Mouse (Mus musculus) stomach, postnatal 0 days (tissue): ENCODE measurements around the gene Nmt1.

ENCODE experiments used
- CTCF ChIP-seq: IDR thresholded peaks from 2 replicates; pipeline ENCODE4 v1.5.1; 2016; ENCODE audit warnings: antibody characterized with exemption, low read depth, mild to moderate bottlenecking, moderate library complexity
- EP300 ChIP-seq: optimal IDR thresholded peaks from 2 replicates; pipeline ENCODE3; 2016; ENCODE audit warnings: antibody characterized with exemption

DNA sequence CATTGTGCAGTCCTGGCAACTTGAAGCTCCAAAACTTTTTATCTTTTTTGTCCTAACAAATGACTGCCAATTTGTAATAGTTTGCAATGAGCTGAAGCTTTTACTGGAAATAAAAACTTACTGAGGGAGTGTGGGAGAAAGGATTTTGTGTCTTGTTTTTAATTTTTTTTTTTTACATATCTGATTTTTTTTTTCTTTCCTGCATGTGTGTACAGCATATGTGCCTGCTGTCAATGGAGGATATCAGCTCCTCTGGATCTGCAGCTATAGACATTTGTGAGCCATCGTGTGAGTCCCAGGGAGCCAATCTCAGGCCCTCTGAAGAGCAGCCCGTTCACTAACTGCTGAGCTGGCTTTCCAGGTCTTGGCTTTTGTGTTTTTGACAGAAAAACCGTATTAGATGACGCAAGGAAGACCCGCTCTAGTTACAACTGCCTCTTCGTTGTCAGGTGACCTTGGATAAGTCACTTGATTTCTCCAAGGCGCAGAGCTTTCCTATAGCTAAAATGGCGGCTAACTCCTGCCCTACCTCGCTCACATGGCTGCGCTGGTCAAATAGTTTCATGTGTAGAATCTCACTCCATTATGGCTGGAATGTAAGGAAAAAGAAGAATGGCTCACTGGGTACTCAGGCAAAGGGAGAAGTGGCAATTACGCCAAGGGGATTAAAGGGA lies 86.4 kb downstream of the Nmt1 start:
- TF ChIP-seq CTCF = no peak
- TF ChIP-seq EP300 = no peak
